Mouse (Mus musculus): Measurements from ENCODE around the gene Apol7c.
"Not testable (repeated sequence)": the region's sequence is repeated elsewhere in the genome, so short reads cannot be mapped to it uniquely, and the experiment has no call there.

DNA sequence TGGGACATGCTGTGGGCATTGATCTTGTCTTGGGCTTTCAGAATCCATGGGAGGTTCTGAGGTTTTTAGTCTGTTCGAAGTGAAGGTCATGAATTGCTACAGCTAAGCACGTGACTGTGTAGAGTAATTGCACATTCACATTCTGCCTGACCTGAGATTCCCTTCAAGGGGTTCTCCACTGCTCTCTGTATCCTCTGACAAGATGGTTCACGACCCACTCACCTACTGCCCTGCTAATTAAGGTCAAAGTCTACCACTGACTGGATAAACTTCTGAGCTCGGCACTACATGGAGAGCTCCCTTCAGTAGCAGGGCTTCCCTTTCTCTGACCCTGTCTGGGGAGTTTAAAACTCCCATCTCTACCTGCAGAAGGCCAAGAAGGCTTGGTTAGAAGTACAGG is 12.5 kb downstream of the Apol7c start:
- not testable (repeated sequence) for TF ChIP-seq HCFC1 (IDR thresholded peaks at IDR 0.05; ENCODE audit: low read depth, low read length); JUND (IDR thresholded peaks at IDR 0.05; ENCODE audit: low read depth, low read length); SIN3A (IDR thresholded peaks at IDR 0.05; ENCODE audit: low read length); USF1 (IDR thresholded peaks at IDR 0.05; ENCODE audit: low read depth, low read length); CTCF (IDR thresholded peaks at IDR 0.05 in 2 of 3, conservative IDR thresholded peaks at IDR 0.05 in 1 of 3; ENCODE audit: control insufficient read depth in 1 of 3, insufficient read depth in 1 of 3, low read depth in 2 of 3, low read length in 3 of 3, poor library complexity in 1 of 3, severe bottlenecking in 1 of 3); POLR2A (IDR thresholded peaks at IDR 0.05; ENCODE audit: control insufficient read depth in 1 of 2, insufficient read depth in 1 of 2, low read depth in 1 of 2, low read length in 2 of 2, poor library complexity in 1 of 2); SMC3 (IDR thresholded peaks at IDR 0.05; ENCODE audit: low read depth, low read length)
